Comparison of ENCODE assay signal across 9 mouse cellular contexts in genomic region chr7:29316137-29316734, GRCm38 (mm10). TPM values are rescaled to one million over a fixed set of nuclear protein-coding genes. Genes with fewer than 3 reads are reported as not detected.
DNase-seq lines count a peak whose midpoint lies in the region; ATAC-seq and TF ChIP-seq lines count a peak whose summit lies in the region.
"Had no signal": no experiment of that assay in that cellular context is flagged by ENCODE, and none has a peak within 500 bp of the region (broad histone marks: within the 10 kb centered on the region; RNA-seq: fewer than 3 reads in every experiment).

No protein-coding gene starts in this region.

- H3K4me3 ChIP-seq in lung, embryonic 14.5 days (ENCODE audit: low read depth, low read length) = no peak overlapping the region
- H3K4me3 ChIP-seq in forebrain, embryonic 11.5 days (ENCODE audit: low read depth, low read length) = no peak overlapping the region
- no peak overlapping the region for H3K4me3 ChIP-seq in intestine, embryonic 15.5 days (replicated peaks)
- no peak overlapping the region for H3K4me3 ChIP-seq in olfactory bulb, adult 2 months (ENCODE audit: insufficient read depth, low read depth, low read length)
- H3K4me3 ChIP-seq: myocyte had no signal

- 50% methylated on average over 17 of the region's 17 CpGs for WGBS in lung, embryonic 14.5 days
- 59% methylated on average over 17 of the region's 17 CpGs for WGBS in forebrain, embryonic 11.5 days
- 65% methylated on average over 16 of the region's 17 CpGs for WGBS in intestine, embryonic 15.5 days
- 31% methylated on average over 17 of the region's 17 CpGs for WGBS in olfactory bulb, adult 2 months

- peak overlapping the region; percentile 95 for H3K27ac ChIP-seq in lung, embryonic 14.5 days (ENCODE audit: low read depth)
- H3K27ac ChIP-seq in forebrain, embryonic 11.5 days (ENCODE audit: low read depth, low read length) = peak overlapping the region; percentile 91
- H3K27ac ChIP-seq in intestine, embryonic 15.5 days = peak overlapping the region; percentile 77
- peak overlapping the region; percentile 99 for H3K27ac ChIP-seq in olfactory bulb, adult 2 months (ENCODE audit: insufficient read depth, low read depth, low read length)

- H3K9me3 ChIP-seq in lung, embryonic 14.5 days (ENCODE audit: low read depth, low read length) = no peaks in the 10 kb centered on the region
- no peaks in the 10 kb centered on the region for H3K9me3 ChIP-seq in forebrain, embryonic 11.5 days (ENCODE audit: control insufficient read depth, low read length)
- no peaks in the 10 kb centered on the region for H3K9me3 ChIP-seq in intestine, embryonic 15.5 days

- peak; percentile 28 for DNase-seq in lung, embryonic 14.5 days
- no peak for DNase-seq in lung, postnatal 25 days (ENCODE audit: low spot score)
- DNase-seq in forebrain, embryonic 11.5 days (ENCODE audit: low spot score) = no peak
- no peak for DNase-seq in ovary, postnatal 36 days (ENCODE audit: low spot score)
- DNase-seq: gastrocnemius, postnatal 36 days had no signal

- H3K4me2 ChIP-seq in lung, embryonic 14.5 days = no peak overlapping the region; the same call in 1 of the 2 replicates
- H3K4me2 ChIP-seq in forebrain, embryonic 11.5 days (ENCODE audit: low read depth, low read length, severe bottlenecking) = peak overlapping the region; percentile 53; the same call in 1 of the 2 replicates
- peak overlapping the region; percentile 48; the same call in 1 of the 2 replicates for H3K4me2 ChIP-seq in intestine, embryonic 15.5 days (replicated peaks)

- 0 out of 2 replicates have a peak, but pooled peaks cover 6% of the 10 kb centered on the region for H3K36me3 ChIP-seq in lung, embryonic 14.5 days (ENCODE audit: insufficient read depth)
- H3K36me3 ChIP-seq in forebrain, embryonic 11.5 days (ENCODE audit: control insufficient read depth, insufficient read depth, low read length) = peaks cover 3% of the 10 kb centered on the region; the same call in 1 of the 2 replicates
- H3K36me3 ChIP-seq in intestine, embryonic 15.5 days = no peaks in the 10 kb centered on the region

- ATAC-seq in lung, embryonic 14.5 days (ENCODE audit: insufficient read depth) = no peak
- ATAC-seq in forebrain, embryonic 11.5 days (replicated peaks; ENCODE audit: low FRiP score) = no peak
- ATAC-seq in intestine, embryonic 15.5 days = no peak
- ATAC-seq in megakaryocyte progenitor cell, adult 5-6 weeks (replicated peaks; ENCODE audit: poor library complexity) = no peak

- H3K4me1 ChIP-seq in lung, embryonic 14.5 days (ENCODE audit: insufficient read depth) = peaks cover 23% of the 10 kb centered on the region
- peaks cover 42% of the 10 kb centered on the region for H3K4me1 ChIP-seq in forebrain, embryonic 11.5 days (replicated peaks; ENCODE audit: control insufficient read depth, insufficient read depth, low read length)
- H3K4me1 ChIP-seq in intestine, embryonic 15.5 days (replicated peaks) = peaks cover 41% of the 10 kb centered on the region
- H3K4me1 ChIP-seq in olfactory bulb, adult 2 months (ENCODE audit: control insufficient read depth, insufficient read depth, low read length) = peaks cover 80% of the 10 kb centered on the region

- TF ChIP-seq CTCF in lung, embryonic 14.5 days (IDR thresholded peaks at IDR 0.05; ENCODE audit: low read depth) = no peak
- no peak for TF ChIP-seq CTCF in olfactory bulb, adult 2 months (IDR thresholded peaks at IDR 0.05; ENCODE audit: insufficient read depth, low read depth, low read length)

- no peaks in the 10 kb centered on the region for H3K27me3 ChIP-seq in lung, embryonic 14.5 days (ENCODE audit: insufficient read depth, low read length)
- no peaks in the 10 kb centered on the region for H3K27me3 ChIP-seq in forebrain, embryonic 11.5 days (ENCODE audit: control insufficient read depth, insufficient read depth, low read length)
- H3K27me3 ChIP-seq in intestine, embryonic 15.5 days (replicated peaks) = no peaks in the 10 kb centered on the region

- H3K9ac ChIP-seq in lung, embryonic 14.5 days = no peak overlapping the region
- H3K9ac ChIP-seq in forebrain, embryonic 11.5 days (ENCODE audit: low read length) = peak overlapping the region; percentile 5; the same call in 1 of the 2 replicates
- H3K9ac ChIP-seq in intestine, embryonic 15.5 days = no peak overlapping the region

- no peak for TF ChIP-seq POLR2A in olfactory bulb, adult 2 months (IDR thresholded peaks at IDR 0.05; ENCODE audit: insufficient read depth, low read depth, low read length)

RNA-seq across cellular contexts. Expression of gene Dpf1, which starts 12.5 kb away (rescaled TPM):
- polyA plus RNA-seq in lung, embryonic 14.5 days (2014; fragmentation: Nextera tagmentation; extraction: Ambion mirVana) = 13.5 and 14.7 TPM in 2 replicates
- 76.0 and 88.3 TPM in 2 replicates for polyA plus RNA-seq in forebrain, embryonic 11.5 days (2014; fragmentation: Nextera tagmentation; extraction: Ambion mirVana)
- 6.7 and 6.8 TPM in 2 replicates for polyA plus RNA-seq in intestine, embryonic 15.5 days (2015; fragmentation: Nextera tagmentation; extraction: Ambion mirVana)
- polyA plus RNA-seq in olfactory bulb, adult 2 months (2012; ENCODE audit: insufficient read depth, insufficient read length, low replicate concordance, missing spikeins) = not detected in 2 replicates
- 0.05 and 0.73 TPM in 2 replicates for total RNA-seq in megakaryocyte progenitor cell, adult 5-6 weeks (2015)
- total RNA-seq in megakaryocyte progenitor cell, adult 5-6 weeks (2017) = 0.10 TPM in 1 of 2 replicates, not detected in the other

RNA-seq across cellular contexts. Expression of gene Ppp1r14a, which starts 27.1 kb away (rescaled TPM):
- 114 and 127 TPM in 2 replicates for polyA plus RNA-seq in lung, embryonic 14.5 days (2014; fragmentation: Nextera tagmentation; extraction: Ambion mirVana)
- polyA plus RNA-seq in forebrain, embryonic 11.5 days (2014; fragmentation: Nextera tagmentation; extraction: Ambion mirVana) = 12.5 and 13.3 TPM in 2 replicates
- polyA plus RNA-seq in intestine, embryonic 15.5 days (2015; fragmentation: Nextera tagmentation; extraction: Ambion mirVana) = 44.3 and 50.7 TPM in 2 replicates
- polyA plus RNA-seq in olfactory bulb, adult 2 months (2012; ENCODE audit: insufficient read depth, insufficient read length, low replicate concordance, missing spikeins) = not detected in 2 replicates
- total RNA-seq in megakaryocyte progenitor cell, adult 5-6 weeks (2015) = not detected in 2 replicates
- 1.1 TPM in 1 of 2 replicates, not detected in the other for total RNA-seq in megakaryocyte progenitor cell, adult 5-6 weeks (2017)

RNA-seq across cellular contexts. Expression of gene Spint2, which starts 34.5 kb away (rescaled TPM):
- polyA plus RNA-seq in lung, embryonic 14.5 days (2014; fragmentation: Nextera tagmentation; extraction: Ambion mirVana) = 243 and 265 TPM in 2 replicates
- 36.1 and 43.5 TPM in 2 replicates for polyA plus RNA-seq in forebrain, embryonic 11.5 days (2014; fragmentation: Nextera tagmentation; extraction: Ambion mirVana)
- polyA plus RNA-seq in intestine, embryonic 15.5 days (2015; fragmentation: Nextera tagmentation; extraction: Ambion mirVana) = 633 and 716 TPM in 2 replicates
- not detected in 2 replicates for polyA plus RNA-seq in olfactory bulb, adult 2 months (2012; ENCODE audit: insufficient read depth, insufficient read length, low replicate concordance, missing spikeins)
- total RNA-seq in megakaryocyte progenitor cell, adult 5-6 weeks (2015) = 60.8 and 62.8 TPM in 2 replicates
- total RNA-seq in megakaryocyte progenitor cell, adult 5-6 weeks (2017) = 21.2 and 34.1 TPM in 2 replicates

Comparison
In these comparisons a context has a peak if more than half of its experiments do, and no peak if none do; other contexts are left out.
1. RNA of gene Ppp1r14a, which starts 27.1 kb away (polyA plus RNA-seq): 114 to 127 TPM in lung, embryonic 14.5 days, 44.3 to 50.7 TPM in intestine, embryonic 15.5 days and 12.5 to 13.3 TPM in forebrain, embryonic 11.5 days; not detected in olfactory bulb, adult 2 months; every median in the first group is over 10 times any median in the second.
2. Peak in every context shown above with its lines, with median percentiles within 50 percentile points of each other: H3K27ac ChIP-seq.